Comparison of ENCODE assay signal across 17 mouse cellular contexts in genomic region chr2:181113762-181114361, GRCm38 (mm10). TPM values are rescaled to one million over a fixed set of nuclear protein-coding genes. Genes with fewer than 3 reads are reported as not detected.
DNase-seq lines count a peak whose midpoint lies in the region; ATAC-seq lines count a peak whose summit lies in the region.
"Had no signal": no experiment of that assay in that cellular context is flagged by ENCODE, and none has a peak within 500 bp of the region (broad histone marks: within the 10 kb centered on the region; RNA-seq: fewer than 3 reads in every experiment).

No protein-coding gene starts in this region.

- H3K4me1 ChIP-seq in forebrain, embryonic 12.5 days: peaks cover 24% of the 10 kb centered on the region
- peaks cover 42% of the 10 kb centered on the region for H3K4me1 ChIP-seq in forebrain, embryonic 15.5 days
- peaks cover 61% of the 10 kb centered on the region for H3K4me1 ChIP-seq in hindbrain, embryonic 13.5 days (replicated peaks)
- H3K4me1 ChIP-seq in neural tube, embryonic 12.5 days: peaks cover 31% of the 10 kb centered on the region

- no peak overlapping the region for H3K9ac ChIP-seq in forebrain, embryonic 12.5 days
- no peak overlapping the region for H3K9ac ChIP-seq in forebrain, embryonic 15.5 days (replicated peaks)
- H3K9ac ChIP-seq in hindbrain, embryonic 13.5 days: no peak overlapping the region; the same call in 1 of the 2 replicates
- no peak overlapping the region for H3K9ac ChIP-seq in neural tube, embryonic 12.5 days

- peak; percentile 44 to 60 for DNase-seq in left cerebral cortex, adult 9 months (ENCODE audit: low spot score in 2 of 2)
- DNase-seq in left cerebral cortex, adult 11 months (ENCODE audit: low spot score): no peak
- no peak for DNase-seq in urinary bladder, postnatal 25 days (ENCODE audit: low spot score)
- DNase-seq in kidney, adult 9 months: no peak
- DNase-seq: adrenal gland, postnatal 10 days; cerebellum, adult 8-10 months; gastrocnemius, postnatal 10 days; kidney, adult 18-20 months; kidney, postnatal 14 days; lung, adult 18-20 months; thymus, adult 18-20 months had no signal

- ATAC-seq in forebrain, embryonic 12.5 days (ENCODE audit: low FRiP score): peak; percentile 43; the same call in 1 of the 2 replicates
- ATAC-seq in forebrain, embryonic 15.5 days (replicated peaks): no peak
- peak; percentile 21; the same call in 1 of the 2 replicates for ATAC-seq in hindbrain, embryonic 13.5 days (ENCODE audit: low FRiP score)
- ATAC-seq in neural tube, embryonic 12.5 days (ENCODE audit: low FRiP score, low read depth): peak; percentile 62

- no peaks in the 10 kb centered on the region for H3K9me3 ChIP-seq in forebrain, embryonic 12.5 days
- H3K9me3 ChIP-seq in forebrain, embryonic 15.5 days: no peaks in the 10 kb centered on the region
- H3K9me3 ChIP-seq in hindbrain, embryonic 13.5 days: no peaks in the 10 kb centered on the region
- no peaks in the 10 kb centered on the region for H3K9me3 ChIP-seq in neural tube, embryonic 12.5 days

- no peaks in the 10 kb centered on the region for H3K36me3 ChIP-seq in forebrain, embryonic 12.5 days (replicated peaks)
- H3K36me3 ChIP-seq in forebrain, embryonic 15.5 days: peaks cover 14% of the 10 kb centered on the region; the same call in 1 of the 2 replicates
- H3K36me3 ChIP-seq in hindbrain, embryonic 13.5 days: peaks cover 41% of the 10 kb centered on the region
- H3K36me3 ChIP-seq in neural tube, embryonic 12.5 days: peaks cover 8% of the 10 kb centered on the region; the same call in 1 of the 2 replicates

- H3K4me2 ChIP-seq in forebrain, embryonic 12.5 days: no peak overlapping the region
- H3K4me2 ChIP-seq in forebrain, embryonic 15.5 days (replicated peaks): no peak overlapping the region
- no peak overlapping the region for H3K4me2 ChIP-seq in hindbrain, embryonic 13.5 days
- H3K4me2 ChIP-seq in neural tube, embryonic 12.5 days (replicated peaks): no peak overlapping the region

- no peak overlapping the region for H3K4me3 ChIP-seq in forebrain, embryonic 12.5 days (replicated peaks)
- no peak overlapping the region for H3K4me3 ChIP-seq in forebrain, embryonic 15.5 days
- no peak overlapping the region for H3K4me3 ChIP-seq in hindbrain, embryonic 13.5 days
- H3K4me3 ChIP-seq in neural tube, embryonic 12.5 days: no peak overlapping the region

- WGBS in forebrain, embryonic 12.5 days: 58% methylated on average over 8 of the region's 8 CpGs
- 58% methylated on average over 8 of the region's 8 CpGs for WGBS in forebrain, embryonic 15.5 days
- WGBS in hindbrain, embryonic 13.5 days: 39% methylated on average over 8 of the region's 8 CpGs
- 45% methylated on average over 8 of the region's 8 CpGs for WGBS in neural tube, embryonic 12.5 days

- H3K27ac ChIP-seq in forebrain, embryonic 12.5 days: 0 out of 2 replicates have a peak overlapping the region, but pooled peaks have one; percentile 62
- no peak overlapping the region for H3K27ac ChIP-seq in forebrain, embryonic 15.5 days (replicated peaks)
- peak overlapping the region; percentile 14; the same call in 1 of the 2 replicates for H3K27ac ChIP-seq in hindbrain, embryonic 13.5 days
- H3K27ac ChIP-seq in neural tube, embryonic 12.5 days: no peak overlapping the region

- no peaks in the 10 kb centered on the region for H3K27me3 ChIP-seq in forebrain, embryonic 12.5 days
- H3K27me3 ChIP-seq in forebrain, embryonic 15.5 days: no peaks in the 10 kb centered on the region
- H3K27me3 ChIP-seq in hindbrain, embryonic 13.5 days: no peaks in the 10 kb centered on the region
- no peaks in the 10 kb centered on the region for H3K27me3 ChIP-seq in neural tube, embryonic 12.5 days (replicated peaks)

RNA-seq across cellular contexts. Expression of gene Kcnq2, which starts 21.2 kb away (rescaled TPM):
- polyA plus RNA-seq in forebrain, embryonic 12.5 days (2016; fragmentation: Nextera tagmentation; extraction: Ambion mirVana): 28.6 and 30.0 TPM in 2 replicates
- polyA plus RNA-seq in forebrain, embryonic 15.5 days (2015; fragmentation: Nextera tagmentation; extraction: Ambion mirVana): 45.2 and 46.7 TPM in 2 replicates
- polyA plus RNA-seq in hindbrain, embryonic 13.5 days (2015; fragmentation: Nextera tagmentation; extraction: Ambion mirVana): 50.0 and 53.9 TPM in 2 replicates
- 39.0 and 41.6 TPM in 2 replicates for polyA plus RNA-seq in neural tube, embryonic 12.5 days (2016; fragmentation: Nextera tagmentation; extraction: Ambion mirVana)
- polyA plus RNA-seq: heart, postnatal 0 days; liver, adult 2 months had no signal

RNA-seq across cellular contexts. Expression of gene Eef1a2, which starts 43.0 kb away (rescaled TPM):
- 1.1 and 1.4 TPM in 2 replicates for polyA plus RNA-seq in forebrain, embryonic 12.5 days (2016; fragmentation: Nextera tagmentation; extraction: Ambion mirVana)
- 5.8 and 6.3 TPM in 2 replicates for polyA plus RNA-seq in forebrain, embryonic 15.5 days (2015; fragmentation: Nextera tagmentation; extraction: Ambion mirVana)
- 6.4 and 6.7 TPM in 2 replicates for polyA plus RNA-seq in hindbrain, embryonic 13.5 days (2015; fragmentation: Nextera tagmentation; extraction: Ambion mirVana)
- polyA plus RNA-seq in neural tube, embryonic 12.5 days (2016; fragmentation: Nextera tagmentation; extraction: Ambion mirVana): 2.8 and 3.4 TPM in 2 replicates
- polyA plus RNA-seq: liver, adult 2 months had no signal

Comparison
In these comparisons a context has a peak if more than half of its experiments do, and no peak if none do; other contexts are left out.
1. H3K27ac ChIP-seq: peak in forebrain, embryonic 12.5 days (single experiment) and hindbrain, embryonic 13.5 days (single experiment); none in forebrain, embryonic 15.5 days (single experiment) and neural tube, embryonic 12.5 days (single experiment).
2. DNase-seq: peak in left cerebral cortex, adult 9 months (2 of 2); none in left cerebral cortex, adult 11 months (single experiment), urinary bladder, postnatal 25 days (single experiment) and kidney, adult 9 months (single experiment).